Mouse (Mus musculus): ENCODE measurements around the gene Vps72.

Gene Vps72

DNA sequence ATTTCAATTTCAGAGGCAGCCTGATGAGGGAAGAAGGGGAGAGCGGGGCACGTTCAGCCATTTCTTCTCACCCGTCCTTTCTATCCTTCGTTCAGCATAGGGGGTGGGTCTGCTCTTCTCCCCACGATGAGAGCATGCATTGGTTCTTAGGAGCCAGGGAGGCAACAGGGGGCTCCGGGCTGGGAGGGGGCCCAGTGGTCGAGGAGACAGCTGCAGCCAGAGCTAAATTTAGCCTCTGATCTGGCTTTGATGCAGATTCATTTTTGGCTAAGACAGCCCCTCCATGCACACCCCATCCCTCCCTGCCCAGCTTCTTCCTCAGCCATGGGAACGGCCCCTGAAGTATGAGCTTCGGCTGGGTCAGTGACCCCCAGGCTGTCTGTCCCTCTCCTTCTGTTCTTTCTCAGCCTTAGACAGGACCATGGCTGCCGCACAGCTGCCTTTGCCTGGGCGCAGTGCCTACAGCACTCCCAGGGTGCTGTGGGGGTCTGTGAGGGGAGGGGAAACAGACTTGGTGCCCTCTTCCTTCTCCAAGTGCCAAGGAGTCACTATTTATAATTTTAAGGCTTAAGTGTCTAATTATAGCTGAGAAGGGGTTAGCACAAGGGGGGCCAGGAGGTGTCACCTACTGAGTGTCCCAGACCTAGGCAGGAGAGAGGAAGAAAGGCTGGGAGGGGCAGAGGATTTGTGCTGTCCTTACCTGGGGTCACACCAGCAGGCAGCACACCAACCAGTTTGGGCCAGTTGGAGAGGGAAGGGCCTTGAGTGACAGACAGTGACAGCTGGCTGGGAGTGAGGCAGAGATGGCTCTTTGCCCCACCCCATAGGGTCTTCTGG, 52.8 kb downstream of the Vps72 start:
- intact Hi-C loops (cut with DNase I) = no loop called here

DNA sequence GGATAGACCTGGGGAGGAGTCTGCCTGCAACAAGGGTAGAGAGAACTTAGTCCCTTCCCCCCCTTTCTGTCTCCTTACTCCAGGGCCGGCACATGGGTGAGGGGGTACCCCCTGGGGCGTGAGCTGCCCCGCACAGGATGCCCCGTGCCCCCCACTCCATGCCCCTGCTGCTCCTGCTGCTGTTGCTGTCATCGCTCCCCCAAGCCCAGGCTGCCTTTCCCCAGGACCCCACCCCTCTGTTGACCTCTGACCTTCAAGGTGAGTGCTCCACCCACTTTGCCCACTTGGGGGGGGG, 53.4 kb downstream of the Vps72 start:
- intact Hi-C loops (cut with DNase I) = no loop called here

DNA sequence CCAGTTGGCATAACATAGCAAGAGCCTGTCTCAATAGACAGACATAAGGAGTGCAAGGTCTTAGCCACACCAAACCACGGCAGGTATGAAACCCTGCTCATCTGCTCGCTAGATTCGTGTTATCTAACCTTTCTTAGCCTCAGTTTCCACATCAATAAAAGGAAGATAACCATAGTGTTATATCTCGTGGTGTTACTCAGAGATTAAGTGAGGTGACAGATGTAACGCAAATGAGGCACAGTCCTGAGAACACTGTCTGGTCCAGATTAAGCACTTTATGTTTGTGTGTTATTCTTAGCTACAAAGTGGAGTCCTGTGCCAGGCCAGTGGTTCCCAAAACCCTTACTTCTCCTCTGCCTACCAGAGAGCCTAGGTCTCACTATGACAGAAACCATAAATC, 54.0 kb downstream of the Vps72 start:
- intact Hi-C loops (cut with DNase I) = no loop called here

DNA sequence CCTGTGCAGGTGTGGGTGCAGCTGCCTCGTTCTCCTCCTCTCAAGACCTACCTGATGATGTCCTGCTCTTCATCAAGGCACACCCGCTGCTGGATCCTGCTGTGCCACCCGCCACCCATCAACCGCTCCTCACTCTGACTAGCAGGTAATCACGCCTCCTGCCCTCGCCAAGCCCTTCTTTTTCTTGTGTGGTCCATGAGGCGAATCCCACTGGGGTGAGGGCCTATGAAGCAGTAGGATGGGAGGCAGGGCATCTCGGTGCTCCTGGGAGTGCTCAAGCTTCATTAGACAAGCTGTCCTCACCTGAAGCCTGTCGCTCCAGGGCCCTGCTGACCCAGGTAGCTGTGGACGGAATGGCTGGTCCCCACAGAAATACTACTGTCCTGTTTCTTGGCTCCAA, 59.2 kb downstream of the Vps72 start:
- intact Hi-C loops (cut with DNase I) = no loop called here

DNA sequence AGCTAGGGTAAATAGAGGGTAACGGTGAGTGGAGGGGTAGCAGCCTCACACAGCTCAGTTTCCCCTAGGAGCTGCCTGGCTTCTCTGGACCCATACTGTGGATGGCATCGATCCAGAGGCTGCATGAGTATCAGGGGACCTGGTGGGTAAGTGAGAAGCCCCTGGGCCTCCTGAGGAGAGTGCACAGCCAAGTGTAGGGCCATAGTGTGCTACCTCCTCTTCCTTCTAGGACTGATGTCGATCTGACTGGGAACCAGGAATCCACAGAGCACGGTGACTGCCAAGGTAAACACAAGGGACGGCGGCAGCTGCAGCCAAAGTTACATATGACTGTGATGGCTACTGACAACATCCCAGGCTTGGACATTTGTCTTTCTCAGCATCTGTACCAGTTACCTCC, 60.3 kb downstream of the Vps72 start:
- intact Hi-C loops (cut with DNase I) = no loop called here

Small RNA genes within 50 kb of the gene (microRNA-seq; reads per million reads assigned to microRNA genes)
- gene Mir8099-1 = 0 reads per million in 2 experiments
